Mouse (Mus musculus) adrenal gland, postnatal 10 days (tissue): ENCODE measurements around the gene Coq9. TPM values are rescaled to one million over a fixed set of nuclear protein-coding genes. Genes with fewer than 3 reads are reported as not detected.
A peak's percentile ranks its signal among the peaks of the same experiment; 100 is the strongest.

ENCODE experiments used
- DNase-seq: peaks from one replicate; pipeline ENCODE4 v3.0.0; 2021; ENCODE audit warnings: mixed read lengths
- total RNA-seq, 2 experiments: library from RNA; stranded (reverse); gene quantifications; 2 replicates each; pipeline ENCODE4 v1.2.3; 2021

Coq9 gene
- total RNA-seq, 2 experiments from 2014 or later = 270 to 345 TPM

DNA sequence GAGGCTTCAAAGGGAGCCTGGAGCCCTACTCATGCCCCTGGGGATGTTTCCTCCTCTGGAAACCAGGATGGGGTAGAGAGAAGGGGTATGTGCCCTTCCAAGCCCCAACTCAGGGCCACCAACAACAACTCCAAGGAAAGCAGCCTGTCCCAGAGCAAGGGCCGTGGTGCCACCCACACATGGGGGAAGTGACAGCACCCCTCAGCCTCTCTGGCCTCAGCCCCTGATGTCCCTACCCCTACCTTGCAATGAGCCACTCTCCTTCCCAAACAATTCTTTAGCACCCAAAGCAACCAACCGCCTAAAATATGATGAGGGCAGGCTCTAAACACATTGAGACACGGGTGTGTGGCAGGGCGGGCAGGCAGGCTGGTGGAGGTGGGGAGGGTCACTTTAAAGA, 31.9 kb downstream of the Coq9 start:
- DNase-seq = no peak

DNA sequence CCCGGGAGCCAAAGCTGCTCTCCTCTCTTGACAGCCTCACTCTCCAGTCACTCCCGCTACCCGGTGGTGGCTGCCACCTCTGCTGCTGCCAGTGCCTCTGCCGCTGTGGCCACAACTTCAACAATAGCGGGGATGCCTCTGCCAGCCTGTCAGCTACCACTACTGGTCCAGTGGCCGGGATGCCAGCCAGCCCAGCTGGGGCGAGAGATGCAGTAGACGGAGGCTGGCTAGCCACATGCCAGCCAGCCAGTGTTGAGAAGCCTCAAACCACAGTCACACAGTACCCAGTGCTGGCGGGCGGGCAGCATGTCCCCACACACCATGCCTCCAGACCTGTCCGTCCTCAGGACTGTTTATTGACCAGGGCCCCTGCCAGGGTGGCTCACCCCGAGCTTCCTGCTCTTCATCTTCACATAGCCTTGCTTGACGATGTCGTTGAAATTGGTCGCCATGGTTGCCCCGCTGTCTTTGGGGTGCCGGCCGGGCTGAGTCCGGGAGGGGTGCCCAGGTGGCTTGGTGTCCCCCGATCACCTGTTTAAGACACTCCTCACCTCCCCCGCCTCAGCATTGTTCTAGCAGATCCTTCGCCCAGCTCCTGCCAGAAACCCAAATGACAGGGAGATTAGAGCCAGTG, 32.5 kb downstream of the Coq9 start:
- DNase-seq = no peak

DNA sequence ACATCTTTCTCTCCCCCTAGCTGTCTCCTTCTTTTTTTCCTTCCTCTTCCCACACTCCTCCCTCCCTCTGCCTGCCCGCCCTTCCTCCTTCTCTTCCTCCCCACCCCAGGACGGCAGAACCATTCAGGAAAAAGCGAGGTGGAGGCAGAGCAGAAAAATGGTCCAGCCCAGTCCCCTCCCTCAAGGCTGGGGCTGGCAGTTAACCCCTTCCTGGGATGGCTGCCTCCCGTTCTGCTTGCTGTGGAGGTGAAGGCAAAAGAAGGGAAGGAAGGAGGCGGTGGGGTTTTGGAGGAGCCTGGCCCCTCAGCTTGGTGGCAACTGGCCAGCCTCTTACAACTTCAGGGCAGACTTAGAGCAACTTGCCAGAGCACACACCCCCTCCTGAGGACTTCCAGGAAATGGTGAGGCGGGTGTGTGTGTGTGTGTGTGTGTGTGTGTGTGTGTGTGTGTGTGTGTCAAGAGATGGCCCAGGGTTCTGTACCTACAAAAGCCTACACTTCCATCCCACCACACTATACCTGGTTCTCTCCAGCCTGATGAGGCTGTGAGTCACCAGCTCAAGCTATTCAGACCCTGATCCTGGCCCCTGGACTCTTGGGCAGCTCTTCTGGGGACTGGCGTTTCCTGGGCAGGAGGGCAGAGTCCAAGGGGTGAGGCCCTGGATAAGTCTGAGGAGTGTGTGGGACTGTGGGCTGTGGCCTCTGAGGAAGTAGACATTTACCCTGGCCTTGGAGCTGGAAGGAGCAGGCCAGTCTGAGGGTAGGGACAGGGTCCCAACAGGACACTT, 33.2 kb downstream of the Coq9 start:
- peak; percentile 71 for DNase-seq

DNA sequence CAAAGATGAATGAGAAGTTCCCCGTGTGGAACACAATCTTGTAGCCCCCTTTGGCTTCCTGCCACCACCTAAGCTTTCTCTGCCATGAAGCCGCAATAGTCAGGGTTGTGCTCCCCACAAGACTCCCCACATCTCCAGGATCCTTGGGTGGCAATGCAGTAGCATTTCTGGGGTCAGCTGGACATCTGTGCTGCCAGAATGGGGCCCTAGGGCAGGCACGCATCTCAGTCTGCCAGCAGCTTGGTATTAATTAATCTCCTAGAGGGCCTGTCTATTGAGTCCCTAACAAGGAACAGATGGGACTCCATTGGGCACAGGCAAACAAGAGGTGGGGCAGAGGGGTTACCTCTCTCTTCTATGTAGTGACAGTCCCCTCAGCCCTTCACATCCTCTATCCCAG, 34.0 kb downstream of the Coq9 start:
- DNase-seq = no peak

DNA sequence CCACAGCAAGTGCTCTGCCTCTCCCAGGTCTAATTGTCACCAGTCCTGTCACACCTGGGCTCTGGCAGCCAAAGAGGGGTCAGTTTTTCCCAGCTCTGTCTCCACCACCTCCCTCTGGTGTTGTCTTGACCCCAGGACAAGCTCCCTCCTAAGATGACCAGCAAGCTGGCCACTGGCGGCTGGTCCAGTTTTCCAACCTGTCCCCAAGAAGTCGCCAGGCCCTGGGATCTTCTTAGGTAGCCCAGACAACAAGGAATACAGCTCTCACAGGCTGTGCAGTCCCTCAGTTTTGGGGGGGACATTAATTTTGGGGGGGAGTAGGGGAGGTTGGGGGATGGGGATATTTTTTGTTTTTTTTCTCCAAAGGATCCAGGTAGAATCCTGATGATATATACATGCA, 34.5 kb downstream of the Coq9 start:
- no peak for DNase-seq

DNA sequence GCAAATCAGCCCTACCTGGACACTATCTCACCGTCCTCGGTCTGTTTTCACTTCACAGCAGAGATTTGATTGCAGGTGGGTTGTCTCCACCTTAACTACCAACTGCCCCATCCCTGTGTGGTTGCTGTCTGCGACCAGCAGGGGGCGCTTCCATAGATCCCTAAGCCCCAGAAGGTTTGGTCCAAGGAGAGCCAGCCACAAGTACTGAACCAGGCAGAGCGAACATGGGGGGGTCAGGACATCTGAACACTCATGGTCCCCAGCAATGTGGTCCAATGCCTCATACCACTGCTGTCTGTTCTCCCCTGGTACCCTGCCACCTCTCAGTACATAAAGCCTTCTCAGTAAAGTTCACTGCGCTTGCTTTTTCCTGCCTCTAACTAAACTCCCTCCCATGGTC, 36.2 kb downstream of the Coq9 start:
- DNase-seq = peak; percentile 82

DNA sequence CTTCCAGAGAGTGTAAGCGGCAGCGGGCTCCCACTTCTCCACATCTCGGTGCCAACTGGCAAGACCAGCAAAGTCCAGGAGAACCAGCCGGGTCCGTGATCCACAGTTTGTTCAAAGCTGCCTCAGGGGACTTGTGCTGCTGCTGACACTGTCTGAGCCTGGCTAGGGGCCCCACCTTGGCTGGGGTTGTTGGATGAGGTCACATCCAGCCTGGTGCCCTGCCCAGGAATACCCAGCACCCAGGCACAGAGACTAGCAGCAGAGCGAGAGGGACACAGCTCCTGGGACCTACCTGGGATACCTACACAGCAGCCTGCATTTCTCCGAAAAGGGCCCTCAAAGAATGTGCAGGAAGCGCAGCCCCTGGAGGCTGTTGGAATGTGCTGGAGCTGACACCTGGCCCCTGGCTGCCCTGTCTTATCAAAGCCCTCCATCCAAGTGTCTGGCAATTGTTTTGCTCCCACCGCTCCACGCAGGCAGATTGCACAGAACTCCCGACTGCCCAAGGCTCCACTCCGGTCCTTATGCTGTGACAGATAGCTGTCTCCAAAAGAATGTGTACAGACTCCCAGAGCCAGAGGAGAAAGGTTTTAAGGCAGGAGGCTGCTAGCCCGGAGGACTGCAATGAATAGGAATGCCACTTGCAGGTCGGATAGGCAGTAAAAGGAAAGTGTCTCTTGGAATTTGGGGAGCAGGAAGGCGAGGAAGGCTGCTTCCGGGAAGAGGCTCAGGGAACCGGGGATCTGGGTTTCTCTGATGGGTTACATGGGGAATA, 37.2 kb downstream of the Coq9 start:
- no peak for DNase-seq

DNA sequence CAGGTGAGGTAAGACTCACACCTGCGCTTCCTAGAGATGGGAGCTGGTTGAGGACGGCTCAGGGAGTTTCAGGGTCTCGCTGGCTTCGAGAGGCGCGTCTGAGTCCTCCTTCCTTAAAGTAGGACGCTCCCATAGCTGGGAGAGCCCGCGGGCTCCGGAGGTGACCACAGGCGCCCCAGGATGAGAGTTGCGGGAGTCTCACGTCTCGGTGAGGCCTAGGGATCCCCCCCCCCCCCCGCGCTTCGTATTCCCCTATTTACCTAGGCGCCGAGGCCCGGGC, 37.7 kb downstream of the Coq9 start:
- no peak for DNase-seq

DNA sequence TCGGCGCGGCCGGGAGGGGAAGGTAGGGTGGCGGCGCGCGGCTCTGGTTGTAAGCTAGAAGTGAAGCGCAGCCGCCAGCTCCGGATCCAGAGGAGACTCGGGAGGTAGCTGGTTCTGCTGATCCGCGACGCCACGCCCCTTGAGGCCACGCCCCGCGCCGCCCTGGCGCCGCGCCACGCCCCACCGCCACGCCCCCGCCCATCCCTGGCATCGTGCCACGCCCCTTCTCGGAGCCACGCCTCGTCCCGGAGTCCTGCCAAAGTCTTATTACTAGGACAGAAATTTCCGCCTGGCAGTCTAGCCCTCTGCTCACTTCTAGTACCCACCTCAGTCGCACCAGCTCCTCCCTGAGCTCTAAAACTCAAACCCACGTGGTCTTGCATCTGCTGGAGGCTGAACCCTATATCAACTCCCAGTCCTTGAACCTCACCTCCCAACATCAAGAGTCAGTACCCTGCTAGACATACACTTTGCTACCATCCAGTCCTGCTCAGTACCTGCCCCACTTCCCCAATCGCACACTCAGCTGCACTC, 38.1 kb downstream of the Coq9 start, which contains the start of gene Dok4:
Dok4 (minus strand) TSS at position 134 of the 534 bp plus-strand sequence.
- peak; percentile 99 for DNase-seq

DNA sequence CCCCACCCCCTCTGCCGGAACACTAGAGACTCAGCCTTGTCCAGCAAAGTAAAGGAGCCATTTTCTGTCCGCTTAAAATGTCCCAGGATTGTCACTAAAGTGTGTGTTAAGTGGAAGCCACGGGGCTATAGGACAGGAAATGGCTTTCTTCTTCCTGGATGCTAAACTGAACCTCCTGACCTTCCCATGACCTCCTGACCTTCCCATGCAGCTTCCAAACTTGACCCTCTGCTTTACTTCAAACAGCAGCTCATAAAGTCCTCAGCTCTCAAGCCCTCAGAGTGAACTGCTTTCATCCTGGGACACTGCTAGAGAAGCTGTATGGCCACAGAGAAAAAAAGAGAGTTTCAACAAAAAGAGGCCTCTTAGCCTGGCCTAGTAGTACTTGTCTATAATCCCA, 38.7 kb downstream of the Coq9 start:
- DNase-seq = no peak

DNA sequence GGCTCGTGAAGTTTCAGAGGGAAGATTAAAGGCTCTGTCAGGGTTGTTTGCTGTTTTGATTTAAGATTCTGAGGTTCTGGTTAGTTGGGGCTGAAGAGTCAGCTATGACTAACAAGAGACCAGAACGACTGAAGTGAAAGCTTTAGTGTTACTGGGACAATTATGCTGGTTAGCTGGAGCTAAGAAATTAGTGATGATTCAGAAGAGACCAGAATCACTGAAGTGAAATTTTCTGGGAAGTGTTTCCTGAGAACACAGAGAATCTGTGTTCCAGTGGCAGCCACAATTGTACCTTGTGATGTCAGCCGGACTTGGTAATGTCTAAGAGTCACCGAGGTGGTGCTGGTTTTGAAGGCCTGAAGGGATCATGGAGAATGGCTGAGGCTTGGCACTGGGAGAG, 42.6 kb downstream of the Coq9 start:
- no peak for DNase-seq

DNA sequence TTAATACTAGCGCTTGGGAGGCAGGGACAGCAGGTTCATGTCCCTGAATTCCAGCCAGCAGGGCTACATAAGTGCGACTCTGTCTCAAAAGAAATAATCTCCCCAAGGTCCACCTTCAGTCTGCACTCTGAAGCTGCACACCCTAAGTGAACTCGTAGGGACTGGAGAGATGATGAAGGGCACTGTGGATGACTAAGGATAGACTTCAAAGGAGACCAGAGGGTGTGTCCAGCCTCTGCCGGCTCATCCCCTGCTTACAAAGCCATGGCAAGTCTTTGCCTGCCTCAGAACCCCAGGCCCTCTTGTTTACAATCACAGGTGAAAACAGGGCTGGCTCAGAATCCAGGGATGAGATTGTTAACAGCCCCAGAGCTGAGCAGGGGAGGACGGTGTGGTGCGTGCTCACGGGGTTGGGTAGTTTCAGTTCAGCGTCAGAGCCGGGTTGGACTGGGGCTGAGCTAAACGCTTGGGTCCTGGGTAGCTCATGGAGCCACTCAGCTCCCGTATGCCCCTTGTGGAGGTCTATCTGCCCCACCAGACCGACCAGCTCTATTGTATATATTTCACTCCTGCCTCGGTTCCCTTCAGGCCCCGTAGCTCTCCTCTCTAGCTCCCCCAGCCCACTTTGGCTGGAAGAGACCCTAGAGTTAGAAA, 50.4 kb downstream of the Coq9 start:
- DNase-seq = no peak

DNA sequence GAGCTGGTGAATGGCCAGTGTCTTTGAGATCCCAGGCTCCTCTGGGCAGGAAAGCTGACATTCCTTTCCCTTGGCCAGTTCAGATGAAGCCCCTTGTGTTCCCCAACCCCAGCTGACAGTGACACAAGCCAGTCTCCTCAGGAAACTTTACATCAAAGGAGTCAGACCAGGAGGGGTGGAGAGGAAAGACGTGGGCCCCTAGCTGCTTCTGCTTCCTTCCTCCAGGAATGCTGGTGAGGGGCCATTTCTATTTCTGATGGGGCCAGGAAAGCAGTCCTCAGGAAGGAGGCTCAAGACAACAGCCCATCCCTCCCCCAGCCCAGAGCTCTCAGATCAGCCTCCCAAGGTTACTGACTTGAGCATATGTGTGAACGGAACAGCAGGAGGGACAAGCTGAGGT, 54.8 kb downstream of the Coq9 start:
- DNase-seq = no peak

DNA sequence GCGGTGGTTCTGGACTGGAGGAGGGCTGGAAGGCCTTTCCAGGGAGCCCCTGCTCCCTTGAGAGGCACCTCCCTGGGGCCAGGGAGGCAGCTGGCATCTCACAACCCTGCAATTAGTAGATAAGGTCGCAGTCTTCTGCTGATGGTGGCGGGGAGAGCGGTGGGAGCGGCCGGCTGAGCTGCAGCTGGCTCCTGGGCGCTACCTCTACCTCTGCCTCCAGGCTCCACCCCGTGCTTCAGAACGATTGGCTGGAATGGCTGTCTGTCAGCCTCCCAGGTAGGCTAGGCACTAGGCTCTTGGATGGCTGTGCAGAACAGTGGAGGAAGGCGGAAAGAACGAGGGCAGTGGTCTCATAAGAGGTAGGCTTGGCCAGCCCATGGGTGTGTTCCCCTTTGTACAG, 61.1 kb downstream of the Coq9 start:
- no peak for DNase-seq

DNA sequence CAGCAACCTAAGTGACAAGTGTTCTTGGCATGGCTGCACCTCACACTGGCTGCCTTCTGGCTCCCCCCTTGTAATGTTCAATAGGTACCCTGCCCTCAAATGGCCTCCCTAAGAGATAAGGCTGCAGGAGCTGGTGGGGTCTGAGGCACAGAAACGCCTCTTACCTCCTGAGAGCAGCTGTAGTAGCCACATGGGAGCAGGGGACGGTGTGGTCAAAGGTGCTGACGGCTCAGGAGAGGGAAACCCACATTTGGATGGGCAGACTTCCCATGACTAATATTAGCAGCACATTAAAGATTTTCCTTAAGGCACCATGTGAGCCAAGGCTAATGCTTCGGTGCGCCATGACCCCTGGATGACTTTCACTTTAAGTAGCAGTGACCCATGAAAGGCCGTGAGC, 62.5 kb downstream of the Coq9 start:
- DNase-seq = no peak

DNA sequence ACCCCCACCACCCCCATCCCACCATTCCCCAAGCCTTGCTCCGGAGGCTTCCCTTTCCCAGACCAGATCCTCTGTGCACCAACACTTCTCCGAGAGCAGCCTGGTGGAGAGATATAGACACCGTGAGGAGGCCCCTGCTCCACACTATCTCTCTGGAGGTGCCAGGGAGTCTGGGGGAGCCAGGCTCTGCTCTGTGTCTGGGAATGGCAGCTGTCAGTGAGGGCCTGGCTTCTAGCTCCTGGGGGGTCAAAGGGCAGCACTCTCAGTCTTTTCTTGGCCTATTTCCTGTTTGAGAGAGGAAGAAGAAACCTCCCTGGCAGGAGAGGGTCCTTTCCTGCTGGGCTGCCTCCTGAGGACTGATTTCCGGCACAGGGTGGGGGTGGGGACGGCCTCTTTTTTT, 62.9 kb downstream of the Coq9 start:
- DNase-seq = no peak

DNA sequence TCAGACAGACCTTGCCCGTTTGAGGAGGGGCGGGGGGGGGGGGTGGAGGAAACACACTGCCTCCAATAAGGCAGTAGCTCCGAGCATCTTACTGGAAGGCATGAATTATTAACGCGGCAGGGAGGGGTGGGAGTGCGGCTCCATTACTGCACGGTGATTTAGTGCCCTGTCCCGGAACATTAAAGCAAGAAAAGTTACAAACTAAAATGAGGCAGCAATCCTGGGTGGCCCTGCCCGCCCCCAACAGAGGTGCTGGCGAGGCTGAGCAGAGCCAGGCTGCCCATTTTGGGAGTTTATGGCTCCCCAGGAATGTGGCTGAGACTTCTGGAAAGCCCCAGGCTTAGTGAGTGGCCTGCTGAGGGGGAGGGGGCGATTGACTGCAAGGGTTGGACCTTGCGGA, 65.6 kb downstream of the Coq9 start:
- no peak for DNase-seq

Other genes starting within 250 kb of the Coq9 start
- gene Rspry1, start 236.4 kb upstream of the Coq9 start, total RNA-seq = 10 to 100 TPM; 20.2 to 23.8 TPM
- gene Fam192a, start 236.3 kb upstream of the Coq9 start, total RNA-seq = 10 to 100 TPM; 32.2 to 40.6 TPM
- gene Arl2bp, start 171.7 kb upstream of the Coq9 start, total RNA-seq = 10 to 100 TPM; 60.1 to 66.1 TPM
- gene Pllp, start 142.0 kb upstream of the Coq9 start, total RNA-seq = 1 to 10 TPM; 2.0 to 3.9 TPM
- 1 to 10 TPM in 1 of 2 experiments, under 1 TPM in 1; 0.60 to 1.0 TPM for gene Ccl22, start 92.7 kb upstream of the Coq9 start, total RNA-seq
- gene Cx3cl1, start 66.3 kb upstream of the Coq9 start, total RNA-seq = 10 to 100 TPM; 10.4 to 13.3 TPM
- gene Ccl17, start 27.9 kb upstream of the Coq9 start, total RNA-seq = under 1 TPM in 1 of 2 experiments, not detected in 1; 0.96 TPM
- gene Ciapin1, start within 50 bp of the Coq9 start, total RNA-seq = 100 to 1,000 TPM; 101 to 127 TPM
- 10 to 100 TPM; 56.7 to 64.3 TPM for gene Polr2c, start 19.1 kb downstream of the Coq9 start, total RNA-seq
- 10 to 100 TPM; 26.3 to 26.7 TPM for gene Dok4, start 38.0 kb downstream of the Coq9 start, total RNA-seq
- 10 to 100 TPM; 11.0 to 11.7 TPM for gene Ccdc102a, start 79.8 kb downstream of the Coq9 start, total RNA-seq
- gene Adgrg5, start 85.4 kb downstream of the Coq9 start, total RNA-seq = under 1 TPM; 0.27 to 0.82 TPM
- 10 to 100 TPM; 35.9 to 48.9 TPM for gene Adgrg1, start 136.4 kb downstream of the Coq9 start, total RNA-seq
- gene Adgrg3, start 179.4 kb downstream of the Coq9 start, total RNA-seq = 1 to 10 TPM; 4.0 to 4.5 TPM
- not detected for gene Drc7, start 216.8 kb downstream of the Coq9 start, total RNA-seq
- 10 to 100 TPM in 1 of 2 experiments, 1 to 10 TPM in 1; 9.4 to 16.1 TPM for gene Katnb1, start 242.9 kb downstream of the Coq9 start, total RNA-seq